Mouse (Mus musculus) heart, adult 9 months (tissue): ENCODE results near the gene Dppa5a.
"Not testable (repeated sequence)": the region's sequence is repeated elsewhere in the genome, so short reads cannot be mapped to it uniquely, and the experiment has no call there.

ENCODE experiments used
- DNase-seq, 2 experiments: peaks; one replicate each; pipeline ENCODE4 v3.0.0; 2022; ENCODE audit warnings: low spot score in 2 of 2

Gene Dppa5a

DNA sequence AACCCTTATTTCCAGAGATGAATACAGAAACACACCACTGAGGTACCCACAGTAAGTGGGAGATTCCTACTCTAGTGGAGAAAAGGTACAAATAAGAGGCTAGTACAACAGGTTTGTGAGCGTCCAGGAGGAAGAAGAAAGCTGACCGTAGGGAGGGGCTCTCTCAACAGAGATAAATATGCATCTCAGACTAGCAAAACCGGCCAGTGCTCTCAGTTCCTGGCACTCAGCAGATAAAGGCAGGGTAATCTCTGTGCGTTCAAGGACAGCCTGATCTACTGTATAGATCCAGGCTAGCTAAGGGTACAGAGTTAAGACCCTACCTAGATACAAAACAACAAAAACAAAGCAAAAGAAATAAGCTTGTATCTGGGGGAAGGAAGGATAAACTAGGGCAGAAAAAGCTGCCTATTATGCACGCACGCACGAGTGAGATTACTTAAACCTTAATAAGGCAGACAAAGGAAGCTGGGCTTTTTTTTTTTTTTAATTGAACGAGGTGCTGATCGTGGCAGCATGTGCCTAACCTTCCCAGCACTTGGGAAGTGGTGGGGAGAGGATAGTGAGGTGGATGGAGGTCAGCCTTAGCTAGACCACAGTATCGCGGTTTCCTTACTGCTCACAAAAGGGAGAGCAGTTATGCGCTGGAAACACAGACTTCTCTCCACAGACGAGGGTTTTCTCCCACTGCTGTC is 2.0 kb downstream of the Dppa5a start:
- DNase-seq: no peak

- DNase-seq: no peak
Measured at GRCm38 (mm10) chr9:78364701-78365100, 3.3 kb downstream of the Dppa5a start.

DNA sequence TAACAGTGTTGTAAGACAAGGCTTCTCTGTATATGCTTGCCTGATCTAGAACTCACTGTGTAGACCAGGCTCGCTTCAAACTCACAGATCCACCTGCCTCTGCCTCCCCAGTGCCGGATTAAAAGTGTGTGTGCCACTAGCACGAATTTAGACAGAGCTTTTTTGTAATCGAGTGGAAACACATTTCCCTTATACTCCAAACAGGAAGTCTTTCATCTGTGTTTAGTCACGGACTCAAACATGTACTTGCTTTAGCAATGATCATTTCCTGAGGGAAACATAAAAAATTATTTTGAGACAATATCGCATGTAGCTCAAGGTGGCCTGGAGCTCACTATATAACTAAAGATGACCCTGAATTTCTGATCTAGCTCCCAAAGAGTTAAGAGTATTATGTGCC is 4.6 kb downstream of the Dppa5a start:
- no peak for DNase-seq

DNA sequence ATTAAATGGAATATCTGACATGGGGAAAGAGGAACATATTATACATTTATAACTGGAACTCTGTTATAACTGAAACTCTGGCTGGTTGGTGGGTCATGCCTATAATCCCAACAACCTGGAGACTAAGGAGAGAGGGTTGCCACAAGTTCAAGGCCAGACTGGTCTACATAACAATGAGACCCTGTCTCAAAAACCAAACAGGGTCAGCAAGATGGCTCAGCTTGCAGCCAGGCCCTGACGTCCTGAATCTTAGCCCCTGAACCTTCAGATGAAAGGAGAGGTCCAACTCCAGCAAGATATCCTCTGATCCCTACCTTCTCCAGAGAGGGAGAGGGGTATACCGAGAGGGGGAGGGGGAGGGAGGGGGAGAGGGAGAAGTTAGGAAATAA is 7.5 kb downstream of the Dppa5a start:
- no peak for DNase-seq

DNA sequence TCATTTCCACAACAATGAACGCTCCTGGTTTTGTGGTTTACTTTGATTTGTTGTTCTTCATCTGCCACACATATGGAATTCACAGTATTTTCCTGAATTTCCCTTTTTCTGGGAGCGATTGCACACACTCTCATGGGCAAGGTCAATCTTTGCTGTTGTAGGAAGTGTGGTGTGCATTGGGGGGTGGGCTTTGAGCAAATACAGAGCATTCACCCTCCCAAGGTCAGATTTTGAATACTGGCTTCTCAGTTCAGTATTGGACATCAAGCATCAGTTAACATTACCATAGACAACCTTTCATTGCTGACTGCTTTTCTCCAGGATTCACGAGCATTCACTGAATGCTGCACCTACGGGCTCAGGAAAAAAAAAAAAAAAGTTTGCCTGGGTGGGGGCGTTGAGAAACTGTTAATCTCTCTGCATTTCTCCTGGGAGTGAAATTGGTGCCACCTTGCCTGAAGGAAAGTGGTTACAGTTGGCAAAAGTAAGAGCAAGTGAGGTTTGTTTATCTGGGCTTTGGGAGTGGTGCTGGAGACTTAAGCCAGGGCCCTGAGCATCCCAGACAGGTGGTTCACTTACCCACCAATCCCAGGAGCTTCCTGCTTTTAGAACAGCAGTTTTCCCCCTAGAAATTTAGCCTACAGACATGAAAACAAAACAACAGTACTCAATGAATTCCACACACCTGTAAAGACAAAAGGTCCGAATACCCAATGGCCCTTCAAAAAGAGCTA is 8.1 kb downstream of the Dppa5a start:
- DNase-seq: no peak

- peak; percentile 9 to 30 for DNase-seq
Measured at GRCm38 (mm10) chr9:78358053-78358452, 9.9 kb downstream of the Dppa5a start.

- DNase-seq: no peak
Measured at GRCm38 (mm10) chr9:78355611-78356010, 12.4 kb downstream of the Dppa5a start, which contains the start of gene Gsta2. Gsta2 (minus strand) TSS chr9:78355788.

DNA sequence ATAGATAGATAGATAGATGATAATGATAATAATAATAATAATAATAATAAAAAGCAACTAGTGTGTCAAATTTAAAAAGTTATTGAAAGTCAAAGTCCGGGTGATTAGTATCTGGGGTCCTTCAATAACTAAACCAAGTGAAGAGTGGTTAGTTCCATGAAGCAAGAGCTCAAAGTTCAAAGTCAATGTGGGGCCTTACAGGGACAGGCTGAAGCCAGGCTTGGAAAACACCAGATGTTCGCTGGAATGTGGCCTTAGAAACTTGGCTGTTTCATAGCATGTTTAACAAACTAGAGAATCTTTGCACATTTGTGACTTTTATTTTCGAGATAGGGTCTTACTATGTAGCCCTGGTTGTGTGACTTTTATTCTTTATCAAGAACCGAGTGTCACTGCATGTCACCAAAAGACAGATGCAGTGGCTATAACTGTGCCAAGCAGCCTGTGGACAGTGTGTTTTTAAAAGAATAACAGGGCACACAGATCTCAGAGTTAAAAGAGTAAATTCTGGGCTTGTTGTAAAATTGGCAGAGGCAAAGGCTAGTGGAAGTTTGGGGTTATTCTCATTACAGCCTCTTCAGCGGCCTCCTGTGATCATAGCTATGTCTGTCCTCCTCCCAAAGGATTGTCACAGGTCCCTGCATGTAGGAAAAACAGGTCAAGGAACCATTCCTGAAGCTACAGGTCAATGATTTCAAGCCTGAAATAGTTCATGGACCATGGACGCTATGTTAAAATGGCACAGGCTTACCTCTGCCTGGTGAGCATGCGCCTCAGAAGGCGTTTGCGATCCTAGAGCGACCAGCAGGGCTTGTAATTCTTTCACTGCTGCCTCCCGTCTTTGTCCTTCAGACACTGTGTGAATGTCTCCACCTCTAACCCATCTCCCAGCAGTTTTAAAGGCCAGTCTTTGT is 13.1 kb downstream of the Dppa5a start:
- peak in 1 of 2 experiments; percentile 1 for DNase-seq

GRCm38 (mm10) chr9:78351504-78352220 is 16.3 kb downstream of the Dppa5a start:
- no peak for DNase-seq

DNA sequence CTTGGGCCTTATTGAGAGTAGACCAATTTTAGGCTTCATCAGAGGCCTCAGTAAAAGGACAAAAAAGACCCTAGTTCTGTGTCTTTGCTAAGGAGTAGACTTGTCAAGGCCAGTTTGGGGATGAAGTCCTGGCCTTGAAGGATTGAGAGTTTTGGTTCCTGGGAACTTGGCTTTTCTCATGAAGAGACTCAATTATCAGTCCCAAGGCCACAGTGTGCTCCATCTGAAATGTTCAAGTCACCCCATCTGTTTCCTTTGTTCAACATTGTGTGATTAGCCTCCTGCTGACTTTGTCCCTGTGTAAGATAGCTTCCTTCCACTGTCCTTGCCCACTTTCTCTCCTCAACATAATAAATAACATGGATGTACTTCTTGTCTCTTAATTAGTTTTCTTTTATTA is 18.0 kb downstream of the Dppa5a start:
- DNase-seq: not testable (repeated sequence)

- DNase-seq: not testable (repeated sequence)
Measured at GRCm38 (mm10) chr9:78349141-78349540, 18.8 kb downstream of the Dppa5a start.

DNA sequence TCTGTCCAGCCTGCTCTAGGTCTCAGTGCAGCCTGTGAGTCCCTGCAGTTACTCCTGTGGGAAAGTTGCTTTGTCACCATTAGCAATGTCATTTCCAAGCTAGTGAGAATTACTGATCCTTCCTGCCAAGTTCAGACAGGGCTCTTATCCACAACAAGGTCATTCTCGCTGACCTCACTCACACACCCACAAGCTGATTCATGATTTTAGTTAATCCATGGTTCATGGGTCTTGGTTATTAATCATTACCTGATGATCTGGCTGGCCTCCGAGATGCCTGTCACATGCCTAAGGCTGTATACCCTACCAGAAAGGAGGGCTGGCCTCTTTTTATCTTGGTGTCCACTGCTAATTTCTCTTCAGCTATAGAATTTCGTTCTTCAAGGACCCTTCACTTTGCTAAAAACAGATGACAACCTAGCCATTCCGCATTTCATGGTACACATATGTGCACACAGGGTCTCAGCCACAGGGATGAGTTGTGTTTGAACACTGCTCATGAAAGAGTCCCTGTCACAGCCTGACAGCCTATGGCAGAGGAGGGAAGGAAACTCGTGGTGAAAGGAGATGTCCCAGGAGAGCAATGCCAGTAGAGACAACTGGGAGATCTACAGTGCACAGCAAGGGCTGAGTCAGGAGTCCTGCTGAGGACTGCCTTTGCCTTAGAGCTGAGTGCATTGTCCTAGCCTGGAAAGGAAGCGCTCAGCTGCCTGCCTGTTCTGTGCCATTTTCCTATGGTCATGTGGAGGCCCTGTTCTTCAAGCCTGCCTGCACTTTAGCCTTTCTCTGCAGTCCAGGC is 19.6 kb downstream of the Dppa5a start:
- peak; percentile 19 to 28 for DNase-seq

DNA sequence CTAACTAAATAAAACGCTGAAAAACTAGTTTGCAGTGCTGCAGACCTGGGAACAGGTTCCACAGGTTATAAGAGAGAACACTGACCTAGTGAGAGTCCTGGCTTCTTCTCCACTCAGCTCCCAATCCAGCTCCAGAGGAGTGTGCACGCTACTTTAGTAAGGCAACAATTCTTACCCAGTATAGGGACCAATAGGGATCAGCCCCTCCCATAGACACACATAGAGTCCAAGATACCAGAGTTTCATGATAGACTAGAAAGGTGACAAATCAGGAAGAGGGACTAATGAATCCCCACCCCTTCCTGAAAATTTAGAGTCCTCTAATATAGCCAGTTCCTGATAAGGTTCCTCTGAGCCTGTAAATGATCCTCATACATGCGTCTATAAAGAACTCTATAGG is 21.0 kb downstream of the Dppa5a start:
- DNase-seq: no peak

DNA sequence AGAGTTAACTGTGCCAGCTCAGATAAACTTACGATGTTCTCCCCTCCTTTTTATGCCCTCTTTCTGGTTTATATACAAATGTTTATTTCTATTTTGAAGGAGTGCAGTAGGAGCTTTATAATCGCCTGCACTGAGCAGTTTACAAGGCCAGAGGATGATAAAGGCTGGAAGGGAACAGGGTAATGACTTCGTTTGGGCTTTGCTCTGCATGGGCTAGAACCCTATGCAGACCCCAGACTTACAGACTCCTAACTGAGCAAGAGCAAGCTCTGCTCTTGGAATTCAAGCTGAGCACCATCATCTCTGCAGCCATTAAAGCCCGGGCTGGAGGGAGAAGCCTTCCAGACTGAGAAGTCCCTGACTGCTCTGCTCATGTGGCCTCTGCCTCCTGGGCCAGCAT is 22.7 kb downstream of the Dppa5a start:
- DNase-seq: not testable (repeated sequence)

GRCm38 (mm10) chr9:78343055-78343454 is 24.9 kb downstream of the Dppa5a start:
- not testable (repeated sequence) for DNase-seq

DNA sequence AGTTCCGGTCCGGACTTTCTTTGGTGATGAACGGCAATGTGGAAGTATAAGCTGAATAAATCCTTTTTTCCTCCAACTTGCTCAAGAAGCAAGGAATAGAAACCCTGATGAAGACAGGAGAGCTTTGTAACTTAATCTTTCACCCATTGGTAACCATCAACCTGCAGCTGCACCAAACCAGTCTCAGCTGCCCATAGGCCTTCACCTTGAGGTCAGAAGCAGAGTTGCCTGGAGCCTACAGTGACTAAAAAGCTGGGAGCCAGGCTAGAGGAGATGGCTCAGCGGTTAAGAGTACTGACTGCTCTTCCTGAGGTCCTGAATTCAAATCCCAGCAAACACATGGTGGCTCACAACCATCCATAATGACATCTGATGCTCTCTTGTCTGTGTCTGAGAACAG is 25.5 kb downstream of the Dppa5a start:
- not testable (repeated sequence) for DNase-seq

GRCm38 (mm10) chr9:78340324-78340723 is 27.7 kb downstream of the Dppa5a start:
- DNase-seq: not testable (repeated sequence)

- DNase-seq: not testable (repeated sequence)
Measured at GRCm38 (mm10) chr9:78337050-78337449, 30.9 kb downstream of the Dppa5a start.

DNA sequence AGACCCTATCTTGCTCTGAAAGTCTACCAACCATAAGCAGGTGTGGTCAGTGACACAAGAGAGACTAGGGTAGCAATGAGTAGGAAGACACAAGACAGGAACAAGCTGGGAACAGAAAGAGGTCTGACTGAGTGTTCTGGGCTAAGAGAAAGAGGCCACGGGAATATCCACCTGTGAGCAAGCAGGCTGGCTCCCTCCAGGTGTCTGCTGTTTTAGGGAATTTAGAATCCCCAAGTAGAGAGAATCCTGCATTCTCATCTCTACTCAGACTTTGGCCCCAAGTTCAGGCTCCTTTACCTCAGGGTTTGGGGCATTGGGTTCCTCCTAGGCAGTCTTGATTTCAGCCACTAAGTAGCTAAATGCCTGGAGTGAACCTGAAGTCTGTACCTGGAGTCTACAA is 40.7 kb downstream of the Dppa5a start, which contains the start of gene Omt2b:
Gene Omt2b, plus strand, starts transcription at position 301 of the 400 bp plus-strand sequence.
- DNase-seq: not testable (repeated sequence)

GRCm38 (mm10) chr9:78319499-78319898 is 48.5 kb downstream of the Dppa5a start:
- DNase-seq: no peak
